Mouse (Mus musculus) neural tube, embryonic 15.5 days (tissue): ENCODE measurements around the gene Srrm2. TPM values are rescaled to one million over a fixed set of nuclear protein-coding genes. Genes with fewer than 3 reads are reported as not detected.

Source experiments
- ATAC-seq: fragments of 200-750 bp; cut with Nextera tagmentation; 2 replicates; pipeline ENCODE4 v1.8.0; 2017; ENCODE audit warnings: mild to moderate bottlenecking, moderate TSS enrichment, moderate library complexity; ENCODE audit not compliant: low FRiP score
- H3K27ac ChIP-seq: fragments of 300-500 bp; sonication (generic); replicated peaks from 2 replicates; pipeline ENCODE4 v1.5.1; 2015; ENCODE audit warnings: mild to moderate bottlenecking, inconsistent platforms
- H3K27me3 ChIP-seq: fragments of 300-500 bp; sonication (generic); replicated peaks from 2 replicates; pipeline ENCODE4 v1.6.1; 2015; ENCODE audit warnings: inconsistent platforms
- H3K36me3 ChIP-seq: fragments of 300-500 bp; sonication (generic); 2 replicates; pipeline ENCODE4 v1.6.1; 2015; ENCODE audit warnings: inconsistent platforms
- H3K4me1 ChIP-seq: fragments of 300-500 bp; sonication (generic); 2 replicates; pipeline ENCODE4 v1.6.1; 2015; ENCODE audit warnings: inconsistent platforms
- H3K4me2 ChIP-seq: fragments of 300-500 bp; sonication (generic); 2 replicates; pipeline ENCODE4 v1.6.1; 2015; ENCODE audit warnings: inconsistent platforms, mild to moderate bottlenecking, moderate library complexity
- H3K4me3 ChIP-seq: fragments of 300-500 bp; sonication (generic); replicated peaks from 2 replicates; pipeline ENCODE4 v1.5.1; 2015; ENCODE audit warnings: mild to moderate bottlenecking, inconsistent platforms
- H3K9ac ChIP-seq: fragments of 300-500 bp; sonication (generic); replicated peaks from 2 replicates; pipeline ENCODE4 v1.6.1; 2015; ENCODE audit warnings: mild to moderate bottlenecking, inconsistent platforms
- H3K9me3 ChIP-seq: fragments of 300-500 bp; sonication (generic); replicated peaks from 2 replicates; pipeline ENCODE4 v1.6.1; 2016; ENCODE audit warnings: inconsistent platforms
- WGBS: fragments of 180-500 bp; shearing (Covaris S2); methylation state at CpG from one replicate; pipeline ENCODE4 v1.1.7; 2015; ENCODE audit warnings: mixed read lengths; 5-methylcytosine and 5-hydroxymethylcytosine counted together
- polyA plus RNA-seq: library from polyadenylated mRNA; unstranded; fragments of >200 nt; fragmentation: Nextera tagmentation; extraction: Ambion mirVana; gene quantifications from 2 replicates; pipeline ENCODE4 v1.2.1, GENCODE M21; 2015

Gene Srrm2
- 479 and 502 TPM in 2 replicates for polyA plus RNA-seq

DNA sequence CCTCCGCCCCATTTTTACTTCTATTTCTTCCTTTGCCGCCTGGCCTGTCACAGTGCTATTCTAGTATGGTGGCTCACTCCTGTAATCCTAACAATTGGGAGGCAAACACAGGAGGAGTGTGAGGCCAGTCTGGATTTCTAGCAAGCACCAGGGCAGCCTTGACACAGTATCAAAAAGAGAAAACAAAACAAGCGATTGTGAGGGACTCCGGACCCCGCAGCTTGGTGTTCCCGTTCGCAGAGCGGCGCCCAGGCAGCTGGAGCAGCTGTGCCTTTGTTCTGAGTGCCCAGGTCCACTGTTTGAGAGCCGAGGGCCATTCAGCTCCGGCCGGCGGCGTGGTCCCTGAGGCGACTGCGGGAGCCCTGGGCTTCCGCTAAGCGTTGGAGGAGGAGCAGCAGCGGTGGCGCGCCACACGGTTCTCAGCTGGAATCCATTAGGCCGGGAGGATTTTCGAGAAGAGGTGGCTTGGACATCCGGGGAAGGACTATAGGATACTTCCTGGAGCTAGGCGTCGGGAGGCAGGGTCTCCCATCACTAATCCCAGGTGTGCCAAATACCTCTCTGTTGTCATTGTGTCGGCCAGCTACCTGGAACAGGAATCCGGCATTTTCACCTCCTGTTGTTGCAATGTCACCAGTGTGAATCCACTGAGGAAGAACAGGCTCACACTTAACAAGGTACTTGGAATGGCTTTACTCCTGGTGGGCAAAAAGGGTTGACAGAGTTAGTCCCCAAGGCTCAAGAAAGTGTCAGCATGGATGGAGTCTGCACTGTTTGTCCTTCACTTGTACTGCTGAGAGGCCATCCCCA is at the start of gene Srrm2:
Gene Srrm2 (plus strand): TSS at position 264 of the 810 bp plus-strand sequence.
- Histone ChIP-seq H3K27me3 (no peaks in the 10 kb centered on the region), H3K27ac (peak within 1 kb of the TSS; percentile 91), H3K9me3 (no peaks in the 10 kb centered on the region), H3K4me2 (peak within 1 kb of the TSS; percentile 71), H3K4me1 (peaks cover 42% of the 10 kb centered on the region), H3K4me3 (peak within 1 kb of the TSS; percentile 45), H3K36me3 (peaks cover 2% of the 10 kb centered on the region; the same call in 1 of the 2 replicates), H3K9ac (peak within 1 kb of the TSS; percentile 77)
- 1% methylated on average over 29 of the region's 29 CpGs for WGBS
- ATAC-seq = peak; percentile 15; the same call in 1 of the 2 replicates

DNA sequence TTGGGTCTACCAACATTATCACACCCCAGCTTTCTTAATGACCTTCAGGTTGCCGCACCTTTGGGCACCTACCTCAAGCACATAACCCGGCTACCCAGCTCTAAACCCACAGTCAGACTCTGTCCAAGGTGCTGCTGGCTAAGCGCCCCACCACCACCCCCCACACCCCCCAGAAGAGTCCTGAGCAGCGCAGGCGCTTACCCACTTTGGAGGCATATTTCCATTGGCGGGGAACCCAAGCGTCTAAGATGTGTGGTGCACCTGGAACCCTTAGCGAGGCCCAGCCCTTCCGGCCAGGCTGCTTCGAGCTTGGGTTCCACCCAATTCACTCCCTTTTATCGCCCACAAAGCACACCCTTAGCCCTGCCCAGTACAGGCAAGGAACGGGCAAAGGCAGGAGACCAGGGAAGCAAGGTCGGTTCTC is 49.7 kb upstream of the Srrm2 start, which contains the start of gene Paqr4:
Gene Paqr4 (minus strand): TSS at position 270 of the 424 bp plus-strand sequence.
- H3K4me1 ChIP-seq = peaks cover 52% of the 10 kb centered on the region
- H3K36me3 ChIP-seq = peaks cover 21% of the 10 kb centered on the region
- WGBS = 8% methylated on average over 13 of the region's 13 CpGs
- peaks cover 49% of the 10 kb centered on the region for H3K27me3 ChIP-seq
- peak within 1 kb of the TSS; percentile 84 for H3K4me3 ChIP-seq
- ATAC-seq = peak; percentile 23
- peak within 1 kb of the TSS; percentile 85 for H3K27ac ChIP-seq
- peak within 1 kb of the TSS; percentile 81 for H3K9ac ChIP-seq
- H3K4me2 ChIP-seq = peak within 1 kb of the TSS; percentile 84
- no peaks in the 10 kb centered on the region for H3K9me3 ChIP-seq

DNA sequence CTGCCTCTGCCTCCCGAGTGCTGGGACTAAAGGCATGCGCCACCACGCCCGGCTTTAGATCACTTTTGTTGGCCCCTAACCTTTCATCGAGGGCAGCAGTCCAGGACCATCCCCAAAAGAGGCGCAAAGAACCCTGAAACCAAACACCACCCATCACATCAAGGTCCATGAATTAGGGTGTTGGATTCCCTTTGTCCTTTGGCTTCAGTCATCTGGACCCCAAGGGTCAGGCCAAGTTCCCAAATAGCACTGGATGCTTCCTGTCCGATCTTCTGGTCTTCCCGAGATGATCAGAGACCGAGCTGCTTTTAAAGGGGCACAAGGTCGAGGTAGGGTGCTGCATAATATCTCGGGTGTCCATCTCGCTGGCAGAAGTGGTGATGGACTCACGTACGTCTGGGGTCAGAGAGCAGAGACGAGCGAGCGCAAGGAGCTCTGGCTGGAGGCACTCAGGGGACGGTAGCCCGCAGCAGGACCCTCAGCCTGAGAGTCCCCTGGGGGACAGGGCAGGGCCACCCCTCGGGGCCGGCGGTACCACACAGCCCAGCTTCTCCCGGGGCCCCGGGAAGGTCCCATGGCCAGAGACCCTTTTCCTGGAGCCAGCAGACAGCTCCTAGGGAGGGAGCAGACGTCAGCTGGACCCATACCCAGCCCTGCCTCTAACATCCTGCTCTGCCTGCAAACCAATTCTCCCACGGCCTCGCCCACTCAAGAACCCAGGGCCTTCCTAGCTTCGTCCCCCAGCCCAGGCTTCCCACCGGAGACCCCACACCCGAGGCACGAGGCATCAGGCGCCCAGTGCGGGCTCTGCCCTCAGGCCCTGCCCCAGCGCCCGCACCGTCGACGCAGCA is 48.7 kb upstream of the Srrm2 start:
- Histone ChIP-seq H3K4me2 (peak overlapping the region; percentile 50), H3K27me3 (peaks cover 58% of the 10 kb centered on the region), H3K4me3 (peak overlapping the region; percentile 29), H3K9me3 (no peaks in the 10 kb centered on the region), H3K4me1 (peaks cover 60% of the 10 kb centered on the region), H3K9ac (no peak overlapping the region), H3K27ac (no peak overlapping the region), H3K36me3 (peaks cover 12% of the 10 kb centered on the region)
- ATAC-seq = no peak
- 54% methylated on average over 38 of the region's 38 CpGs for WGBS

DNA sequence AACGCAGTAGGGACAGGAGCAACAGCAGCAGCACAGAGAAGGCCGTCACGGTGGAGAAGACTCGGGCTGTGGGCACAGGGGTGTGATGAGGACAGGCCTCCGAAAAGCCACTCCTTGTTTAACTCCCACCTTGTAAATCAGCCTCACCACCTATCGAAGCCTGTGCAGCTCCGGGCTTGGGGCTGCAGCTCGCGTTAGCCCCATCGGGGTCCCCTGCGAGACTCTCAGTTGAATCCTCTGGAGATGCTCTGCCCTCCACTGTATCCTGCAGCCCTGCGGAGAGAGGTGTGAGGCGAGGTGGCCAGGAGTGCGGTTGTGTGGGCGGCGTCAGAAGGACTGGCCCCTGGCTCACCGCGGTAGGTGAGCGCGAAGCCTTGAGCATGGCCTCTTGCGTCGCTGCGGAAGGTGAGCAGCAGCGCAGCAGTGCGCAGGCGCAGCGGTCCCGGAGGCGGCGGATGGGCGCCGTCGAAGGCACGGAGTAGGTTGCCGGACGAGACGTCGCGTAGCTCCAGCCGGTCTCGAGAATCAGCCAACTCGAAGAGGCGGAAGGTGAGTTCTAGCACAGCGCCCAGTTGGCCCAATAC is 48.0 kb upstream of the Srrm2 start:
- H3K36me3 ChIP-seq = peaks cover 5% of the 10 kb centered on the region
- H3K4me1 ChIP-seq = peaks cover 59% of the 10 kb centered on the region
- peak overlapping the region; percentile 29 for H3K4me3 ChIP-seq
- no peak overlapping the region for H3K9ac ChIP-seq
- 5% methylated on average over 44 of the region's 44 CpGs for WGBS
- no peak overlapping the region for H3K27ac ChIP-seq
- H3K27me3 ChIP-seq = peaks cover 63% of the 10 kb centered on the region
- H3K4me2 ChIP-seq = peak overlapping the region; percentile 50
- ATAC-seq = no peak
- H3K9me3 ChIP-seq = no peaks in the 10 kb centered on the region

DNA sequence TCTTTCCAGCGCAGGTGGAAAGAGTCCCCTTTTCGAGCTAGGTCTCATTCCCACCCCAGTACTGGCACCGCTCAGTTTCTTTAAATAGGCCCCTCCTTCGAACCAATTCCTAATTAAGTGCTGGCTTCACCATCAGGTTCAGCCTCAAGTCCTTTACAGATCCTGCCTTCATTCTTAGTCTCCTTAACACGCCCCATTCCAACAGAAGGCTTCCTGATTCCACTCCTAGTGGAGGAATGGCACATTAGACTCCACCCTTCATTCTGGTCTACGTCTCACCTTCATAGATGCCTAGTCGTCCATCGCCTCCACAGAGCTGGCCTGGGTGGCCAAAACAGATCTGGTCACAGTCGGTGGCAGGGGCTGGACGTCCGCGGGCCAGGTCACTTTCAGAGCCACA is 47.4 kb upstream of the Srrm2 start:
- 73% methylated on average over 12 of the region's 12 CpGs for WGBS

DNA sequence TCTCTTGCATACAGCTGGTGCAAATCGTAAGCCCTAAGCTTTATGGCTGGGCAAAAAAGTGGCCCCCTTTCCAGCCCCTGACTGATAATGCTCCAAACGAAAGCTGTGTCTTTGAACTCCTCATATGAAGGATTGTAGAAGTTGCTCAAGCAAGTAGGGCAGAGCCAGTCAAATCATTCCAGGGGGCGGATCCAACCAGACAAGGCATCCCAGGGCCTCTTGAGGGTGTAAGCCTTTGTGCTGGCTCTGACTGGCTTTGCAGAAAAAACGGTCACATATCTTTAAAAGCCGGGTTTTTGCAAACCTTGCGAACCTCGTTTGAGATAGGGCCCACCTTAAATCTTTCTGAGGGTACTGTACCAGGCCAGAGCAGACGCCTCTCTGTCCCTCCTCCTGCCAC is 46.3 kb upstream of the Srrm2 start:
- peaks cover 42% of the 10 kb centered on the region for H3K4me1 ChIP-seq
- H3K36me3 ChIP-seq = no peaks in the 10 kb centered on the region
- WGBS = 13% methylated on average over 8 of the region's 8 CpGs
- peaks cover 70% of the 10 kb centered on the region for H3K27me3 ChIP-seq
- H3K27ac ChIP-seq = no peak overlapping the region
- no peaks in the 10 kb centered on the region for H3K9me3 ChIP-seq
- no peak overlapping the region for H3K9ac ChIP-seq
- no peak overlapping the region for H3K4me3 ChIP-seq
- ATAC-seq = no peak
- no peak overlapping the region for H3K4me2 ChIP-seq

More for the DNA sequence above, 47.4 kb upstream of the Srrm2 start:
- Histone ChIP-seq H3K9ac (no peak overlapping the region), H3K4me1 (peaks cover 53% of the 10 kb centered on the region), H3K36me3 (no peaks in the 10 kb centered on the region), H3K27ac (no peak overlapping the region), H3K27me3 (peaks cover 68% of the 10 kb centered on the region), H3K9me3 (no peaks in the 10 kb centered on the region), H3K4me2 (peak overlapping the region; percentile 50; the same call in 1 of the 2 replicates), H3K4me3 (peak overlapping the region; percentile 29; the same call in 1 of the 2 replicates)
- no peak for ATAC-seq

DNA sequence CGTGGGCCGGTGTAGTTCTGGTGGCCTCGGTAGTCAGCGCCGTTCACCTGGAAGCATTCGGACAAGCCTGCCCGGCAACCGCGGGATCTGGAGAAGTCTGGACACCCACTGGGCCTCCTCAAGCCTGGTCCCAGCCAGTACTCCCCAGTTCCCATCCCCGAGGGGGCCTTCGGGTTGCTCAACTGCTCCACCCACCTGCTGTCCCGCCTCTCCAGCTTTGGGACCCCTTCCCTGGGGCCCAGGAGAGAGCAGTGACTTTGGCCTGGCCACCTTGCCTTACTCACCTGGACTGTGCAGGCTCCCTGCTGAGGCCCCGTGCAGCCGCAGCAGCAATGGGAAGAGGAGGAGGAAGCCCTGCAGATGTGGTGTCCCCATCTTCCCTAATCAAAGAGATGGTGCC is 45.7 kb upstream of the Srrm2 start:
- no peak for ATAC-seq
- no peak overlapping the region for H3K9ac ChIP-seq
- no peak overlapping the region for H3K27ac ChIP-seq
- no peaks in the 10 kb centered on the region for H3K9me3 ChIP-seq
- peaks cover 36% of the 10 kb centered on the region for H3K4me1 ChIP-seq
- H3K4me2 ChIP-seq = peak overlapping the region; percentile 78
- peak overlapping the region; percentile 41; the same call in 1 of the 2 replicates for H3K4me3 ChIP-seq
- WGBS = 4% methylated on average over 14 of the region's 14 CpGs
- peaks cover 70% of the 10 kb centered on the region for H3K27me3 ChIP-seq
- H3K36me3 ChIP-seq = no peaks in the 10 kb centered on the region

DNA sequence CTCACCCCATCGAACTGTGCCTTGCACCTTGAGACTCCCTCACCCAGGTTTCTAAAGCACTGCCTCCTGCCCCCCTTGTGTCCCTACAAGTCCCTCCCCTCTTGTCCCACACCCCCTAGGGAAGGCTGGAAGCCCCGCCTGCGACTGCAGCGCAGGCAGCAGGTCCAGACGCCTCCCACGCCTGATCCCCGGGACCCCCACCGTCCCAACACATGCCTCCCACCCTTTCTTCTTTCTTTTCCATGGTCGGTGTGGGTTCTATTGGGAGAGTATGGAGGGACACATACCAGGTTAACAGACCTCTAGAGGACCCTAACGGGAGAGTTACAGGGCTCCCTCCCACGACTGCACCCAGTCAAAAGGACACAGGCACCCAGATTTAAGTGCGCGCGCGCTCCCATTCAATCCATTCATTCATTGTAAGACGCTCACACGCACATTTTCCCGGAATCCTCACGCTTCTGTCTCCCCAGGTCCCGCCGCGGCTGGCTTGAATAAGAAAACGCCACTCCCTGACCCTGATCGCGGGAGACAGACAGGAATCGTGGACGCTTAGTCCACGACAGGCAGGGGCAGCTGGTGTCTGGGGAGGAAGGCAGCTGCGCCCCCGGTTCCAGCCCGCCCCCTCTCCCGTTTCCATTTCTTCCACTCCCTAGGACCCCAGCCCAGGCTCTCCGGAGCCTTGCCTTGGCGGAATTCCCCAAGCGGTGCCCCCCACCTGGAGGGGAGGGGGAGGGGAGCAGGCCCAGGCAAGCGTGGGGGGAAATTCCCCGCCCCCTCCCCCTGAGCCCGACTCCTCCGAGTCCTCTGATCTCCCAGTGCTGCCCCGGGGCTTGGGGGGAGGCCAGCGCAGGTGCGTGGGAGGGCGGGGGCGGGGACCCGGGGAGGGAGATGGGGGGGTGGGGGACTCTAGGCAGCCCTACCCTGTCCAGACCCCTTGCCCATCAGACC is 44.8 kb upstream of the Srrm2 start, which contains the start of gene Kremen2:
Gene Kremen2 (minus strand): TSS at position 533 of the 951 bp plus-strand sequence.
- Histone ChIP-seq H3K9me3 (no peaks in the 10 kb centered on the region), H3K9ac (peak within 1 kb of the TSS; percentile 61), H3K27ac (no peak within 1 kb of the TSS), H3K4me3 (peak within 1 kb of the TSS; percentile 41), H3K4me2 (peak within 1 kb of the TSS; percentile 78), H3K4me1 (peaks cover 34% of the 10 kb centered on the region), H3K27me3 (peaks cover 69% of the 10 kb centered on the region), H3K36me3 (no peaks in the 10 kb centered on the region)
- under 1% methylated on average over 42 of the region's 45 CpGs for WGBS
- ATAC-seq = no peak

DNA sequence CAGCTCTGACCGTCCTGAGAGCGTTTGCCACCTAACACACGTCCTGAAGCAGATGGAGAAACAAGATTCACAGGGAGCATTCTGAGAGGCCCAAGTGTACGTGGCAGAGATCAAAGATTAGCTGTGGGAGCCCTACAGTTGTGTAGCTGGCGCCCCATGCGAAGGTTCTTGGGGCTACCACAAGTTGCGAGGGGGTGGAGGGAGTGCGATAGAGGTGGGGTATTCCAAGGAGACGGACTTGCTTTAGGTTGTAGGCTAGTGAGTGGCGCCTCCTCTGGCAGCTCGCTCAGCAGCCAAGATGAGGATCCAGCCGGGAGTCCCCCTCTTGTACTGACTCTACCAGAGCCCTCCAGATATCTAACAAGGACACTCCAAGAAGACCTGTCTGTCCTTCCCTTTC is 44.0 kb upstream of the Srrm2 start:
- H3K4me1 ChIP-seq = peaks cover 31% of the 10 kb centered on the region
- H3K27me3 ChIP-seq = peaks cover 62% of the 10 kb centered on the region
- H3K4me2 ChIP-seq = peak overlapping the region; percentile 78
- WGBS = 5% methylated on average over 12 of the region's 12 CpGs
- no peak overlapping the region for H3K9ac ChIP-seq
- H3K36me3 ChIP-seq = no peaks in the 10 kb centered on the region; the same call in 1 of the 2 replicates
- H3K9me3 ChIP-seq = no peaks in the 10 kb centered on the region
- no peak; the same call in 1 of the 2 replicates for ATAC-seq
- H3K4me3 ChIP-seq = peak overlapping the region; percentile 41; the same call in 1 of the 2 replicates
- no peak overlapping the region for H3K27ac ChIP-seq

DNA sequence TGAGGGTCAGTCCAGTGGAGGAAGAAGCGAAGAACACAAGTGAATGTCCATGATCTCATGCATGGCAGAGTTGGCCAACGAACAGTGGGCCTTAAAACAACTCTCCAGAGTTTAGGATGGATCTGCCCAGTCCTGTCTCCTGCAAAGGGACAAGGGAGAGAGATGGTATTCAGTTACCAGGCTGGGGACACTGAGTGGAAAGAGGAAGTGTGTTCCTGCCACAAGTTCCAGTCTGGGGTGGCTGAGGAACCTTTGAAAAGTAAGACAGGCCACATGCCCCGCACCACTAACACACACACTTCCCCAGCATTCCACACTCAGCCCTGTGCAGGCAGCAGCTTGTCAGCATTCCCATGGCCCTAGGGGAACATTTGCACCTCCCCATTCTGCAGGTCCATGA is 43.6 kb upstream of the Srrm2 start:
- Histone ChIP-seq H3K4me2 (no peak overlapping the region), H3K36me3 (peaks cover 4% of the 10 kb centered on the region), H3K9me3 (no peaks in the 10 kb centered on the region), H3K27ac (no peak overlapping the region), H3K4me3 (no peak overlapping the region), H3K9ac (no peak overlapping the region), H3K27me3 (peaks cover 58% of the 10 kb centered on the region), H3K4me1 (peaks cover 29% of the 10 kb centered on the region)
- 87% methylated on average over 3 of the region's 3 CpGs for WGBS
- no peak for ATAC-seq
